8 mouse cellular contexts compared by ENCODE assay signal in the genomic region with DNA sequence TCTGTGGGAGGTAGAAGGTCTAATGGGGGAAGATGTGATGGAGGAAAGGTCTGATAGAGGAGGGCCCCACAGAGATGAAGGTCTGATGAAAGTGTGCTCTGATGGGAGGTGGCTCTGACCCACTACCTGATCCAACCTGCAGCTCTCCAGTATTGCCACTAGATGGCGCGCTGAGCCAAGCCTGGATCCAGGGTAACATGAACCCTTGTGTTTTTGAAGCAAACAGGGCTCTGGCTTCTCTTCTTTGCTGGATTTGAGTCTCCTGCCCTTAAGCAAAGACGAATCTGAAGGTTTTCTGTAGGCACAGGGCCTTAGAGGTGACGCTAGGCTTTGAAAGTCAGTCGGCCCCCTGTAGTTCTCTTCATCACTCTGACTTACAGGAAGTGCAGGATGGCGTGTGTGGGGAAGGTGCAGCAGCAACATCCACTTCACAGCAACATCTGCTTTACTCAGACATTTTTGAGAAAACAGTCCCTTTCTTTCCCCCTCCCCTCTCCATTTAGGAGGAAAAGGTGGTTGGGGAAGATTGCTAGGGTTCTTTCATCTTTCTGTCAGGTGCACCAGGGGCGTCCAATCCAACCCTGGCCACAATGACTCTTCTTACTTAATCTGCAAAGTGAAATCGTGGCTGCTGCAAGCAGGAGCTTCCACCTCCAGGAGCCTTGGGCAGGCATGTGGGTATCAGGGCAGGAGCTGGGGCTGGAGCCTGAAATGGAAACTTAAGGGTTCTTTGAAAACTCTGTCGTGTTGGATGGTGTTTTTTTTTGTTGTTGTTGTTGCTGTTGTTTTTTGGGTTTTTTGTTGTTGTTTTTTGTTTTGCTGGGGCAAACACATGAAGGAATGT. TPM values are rescaled to one million over a fixed set of nuclear protein-coding genes. Genes with fewer than 3 reads are reported as not detected.
DNase-seq lines count a peak whose midpoint lies in the region; ATAC-seq and TF ChIP-seq lines count a peak whose summit lies in the region.
"Had no signal": no experiment of that assay in that cellular context is flagged by ENCODE, and none has a peak within 500 bp of the region (broad histone marks: within the 10 kb centered on the region; RNA-seq: fewer than 3 reads in every experiment).

No protein-coding gene starts in this region.

- DNase-seq in testis, postnatal 14 days (ENCODE audit: low spot score) = no peak
- peak; percentile 24 for DNase-seq in adrenal gland, adult 2 months
- peak; percentile 89 for DNase-seq in embryo, embryonic 10.5 days (ENCODE audit: low spot score)
- peak; percentile 30 to 46 (median 31) for DNase-seq in liver, embryonic 14.5 days (ENCODE audit: low read depth in 3 of 3, low spot score in 3 of 3)
- peak; percentile 86 for DNase-seq in retina, embryonic 14.5 days (ENCODE audit: low spot score)

- H3K27ac ChIP-seq in testis, adult 2 months (ENCODE audit: control insufficient read depth, insufficient read depth, low read depth, low read length) = no peak overlapping the region
- no peak overlapping the region for H3K27ac ChIP-seq in liver, embryonic 14.5 days
- H3K27ac ChIP-seq: heart, embryonic 15.5 days had no signal

- WGBS in liver, embryonic 14.5 days (ENCODE audit: insufficient replicate concordance) = 19% methylated on average over 9 of the region's 9 CpGs

- no peak for TF ChIP-seq EP300 in liver, embryonic 14.5 days (IDR thresholded peaks at IDR 0.05; ENCODE audit: low read depth)

- TF ChIP-seq CTCF in testis, adult 2 months (IDR thresholded peaks at IDR 0.05; ENCODE audit: control insufficient read depth, insufficient read depth, insufficient replicate concordance, low read depth, low read length) = peak; percentile 98
- TF ChIP-seq CTCF in liver, embryonic 14.5 days (IDR thresholded peaks at IDR 0.05; ENCODE audit: low read depth) = peak; percentile 98

- no peak overlapping the region for H3K4me3 ChIP-seq in testis, adult 2 months (ENCODE audit: control insufficient read depth, low read depth, low read length)
- no peak overlapping the region for H3K4me3 ChIP-seq in liver, embryonic 14.5 days (ENCODE audit: insufficient read depth in 1 of 2, low read depth in 2 of 2, low read length in 2 of 2)
- H3K4me3 ChIP-seq: heart, embryonic 15.5 days had no signal

- no peak overlapping the region for H3K4me2 ChIP-seq in liver, embryonic 14.5 days (ENCODE audit: low read depth)
- H3K4me2 ChIP-seq: heart, embryonic 15.5 days had no signal

- no peak overlapping the region for H3K9ac ChIP-seq in liver, embryonic 14.5 days (replicated peaks)
- H3K9ac ChIP-seq: heart, embryonic 15.5 days had no signal

- H3K4me1 ChIP-seq in testis, adult 2 months (ENCODE audit: control insufficient read depth, insufficient read depth, low read length) = no peaks in the 10 kb centered on the region
- H3K4me1 ChIP-seq in liver, embryonic 14.5 days (replicated peaks; ENCODE audit: control insufficient read depth in 2 of 2, insufficient read depth in 2 of 2, low read length in 1 of 2) = no peaks in the 10 kb centered on the region
- H3K4me1 ChIP-seq: heart, embryonic 15.5 days had no signal

- no peaks in the 10 kb centered on the region for H3K9me3 ChIP-seq in liver, embryonic 14.5 days (ENCODE audit: control insufficient read depth, low read length)
- H3K9me3 ChIP-seq: heart, embryonic 15.5 days had no signal

- H3K27me3 ChIP-seq in testis, adult 2 months (ENCODE audit: control insufficient read depth, insufficient read depth, low read length) = no peaks in the 10 kb centered on the region
- no peaks in the 10 kb centered on the region for H3K27me3 ChIP-seq in liver, embryonic 14.5 days (ENCODE audit: control insufficient read depth, insufficient read depth, low read length)
- H3K27me3 ChIP-seq: heart, embryonic 15.5 days had no signal

- ATAC-seq in hematopoietic stem cell, adult 5-6 weeks (replicated peaks in 1 of 2; ENCODE audit: insufficient read depth in 1 of 2, low FRiP score in 2 of 2, low TSS enrichment in 1 of 2, low read depth in 1 of 2, poor library complexity in 2 of 2, severe bottlenecking in 2 of 2) = peak; percentile 73 to 79
- ATAC-seq in liver, embryonic 14.5 days (ENCODE audit: insufficient read depth) = no peak

- TF ChIP-seq POLR2A in testis, adult 2 months (IDR thresholded peaks at IDR 0.05; ENCODE audit: control insufficient read depth, low read depth, low read length) = no peak

- H3K36me3 ChIP-seq in testis, adult 2 months (ENCODE audit: control insufficient read depth, insufficient read depth, low read length) = no peaks in the 10 kb centered on the region
- H3K36me3 ChIP-seq in liver, embryonic 14.5 days (replicated peaks; ENCODE audit: control insufficient read depth, insufficient read depth, low read depth) = no peaks in the 10 kb centered on the region
- H3K36me3 ChIP-seq: heart, embryonic 15.5 days had no signal

RNA-seq across cellular contexts. Expression of gene Abcg1, which starts 45.7 kb away (rescaled TPM):
- polyA plus RNA-seq in testis, adult 2 months (2012; rRNA removed) = 0.65 and 1.3 TPM in 2 replicates
- 10 to 100 TPM in 1 of 2 experiments, 1 to 10 TPM in 1; 5.2 to 18.6 TPM for total RNA-seq in adrenal gland, adult 2 months (2021)
- 7.9 and 8.2 TPM in 2 replicates for polyA plus RNA-seq in adrenal gland, adult 2 months (2012; rRNA removed)
- total RNA-seq in hematopoietic stem cell, adult 5-6 weeks (2017) = 42.2 and 49.4 TPM in 2 replicates
- 1.6 and 2.3 TPM in 2 replicates for polyA plus RNA-seq in liver, embryonic 14.5 days (2012; rRNA removed)
- polyA plus RNA-seq in liver, embryonic 14.5 days (2014; fragmentation: Nextera tagmentation; extraction: Ambion mirVana) = 6.1 and 6.4 TPM in 2 replicates

RNA-seq across cellular contexts. Expression of gene Umodl1, which starts 57.3 kb away (rescaled TPM):
- 8.0 and 10.7 TPM in 2 replicates for polyA plus RNA-seq in testis, adult 2 months (2012; rRNA removed)
- 1 to 10 TPM in 1 of 2 experiments, not detected in 1; 2.7 TPM for total RNA-seq in adrenal gland, adult 2 months (2021)
- 0.07 and 0.37 TPM in 2 replicates for polyA plus RNA-seq in adrenal gland, adult 2 months (2012; rRNA removed)
- total RNA-seq in hematopoietic stem cell, adult 5-6 weeks (2017) = not detected in 2 replicates
- polyA plus RNA-seq in liver, embryonic 14.5 days (2012; rRNA removed) = 0.01 TPM in 1 of 2 replicates, not detected in the other
- 0.20 TPM in 1 of 2 replicates, not detected in the other for polyA plus RNA-seq in liver, embryonic 14.5 days (2014; fragmentation: Nextera tagmentation; extraction: Ambion mirVana)
